Mouse (Mus musculus): ENCODE measurements at regions not wholly inside any gene's neighbourhood (a gene's known extent, or its start where the extent isn't known, plus 50 kb on each side); places are given as distances from the start of the nearest gene placed in this dataset.

DNA sequence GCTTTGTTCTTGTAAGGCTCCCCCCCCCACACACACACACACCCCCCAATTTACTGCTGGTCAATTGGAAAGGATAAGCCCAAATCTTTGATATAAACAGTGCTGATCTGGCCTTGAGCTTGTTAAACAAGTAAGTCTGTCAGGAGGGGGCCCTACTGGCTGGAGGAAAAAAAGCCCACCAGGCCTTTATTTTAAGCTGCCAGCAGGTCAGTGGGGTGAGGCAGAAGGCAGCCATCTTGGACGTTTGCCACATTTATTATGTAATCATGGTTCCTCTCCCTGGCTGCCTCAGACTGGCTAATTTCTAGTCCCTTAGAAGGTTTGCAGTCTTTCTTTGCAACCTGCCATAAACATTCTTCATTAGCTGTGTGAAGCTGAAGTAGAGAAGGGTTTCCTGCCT, 75.9 kb upstream of the Med14 start:
- TF ChIP-seq POLR2A (IDR thresholded peaks at IDR 0.05; ENCODE audit: low read depth, low read length) = no peak
- no peak for TF ChIP-seq CTCF (IDR thresholded peaks at IDR 0.05; ENCODE audit: borderline replicate concordance, insufficient read depth, low read length)
